Mouse (Mus musculus) heart, embryonic 11.5 days (tissue): ENCODE data around the gene Lurap1l. TPM values are rescaled to one million over a fixed set of nuclear protein-coding genes. Genes with fewer than 3 reads are reported as not detected.

Experiments
- ATAC-seq: fragments of 200-750 bp; cut with Nextera tagmentation; replicated peaks from 2 replicates; pipeline ENCODE4 v1.8.0; 2017; ENCODE audit warnings: moderate library complexity; ENCODE audit not compliant: insufficient number of reproducible peaks, low FRiP score, low TSS enrichment
- H3K27ac ChIP-seq: fragments of 300-500 bp; sonication (generic); 2 replicates; pipeline ENCODE4 v1.5.1; 2014; ENCODE audit warnings: mild to moderate bottlenecking, low read depth, low read length
- H3K27me3 ChIP-seq: fragments of 300-500 bp; sonication (generic); 2 replicates; pipeline ENCODE4 v1.6.1; 2014; ENCODE audit warnings: mild to moderate bottlenecking, low read length, mixed read lengths; ENCODE audit not compliant: control insufficient read depth, insufficient read depth
- H3K36me3 ChIP-seq: fragments of 300-500 bp; sonication (generic); 2 replicates; pipeline ENCODE4 v1.6.1; 2014; ENCODE audit warnings: mild to moderate bottlenecking, low read length, moderate library complexity, mixed read lengths; ENCODE audit not compliant: control insufficient read depth, insufficient read depth
- H3K4me1 ChIP-seq: fragments of 300-500 bp; sonication (generic); 2 replicates; pipeline ENCODE4 v1.6.1; 2014; ENCODE audit warnings: low read length; ENCODE audit not compliant: control insufficient read depth, insufficient read depth
- H3K4me2 ChIP-seq: fragments of 300-500 bp; sonication (generic); 2 replicates; pipeline ENCODE4 v1.6.1; 2014; ENCODE audit warnings: mild to moderate bottlenecking, moderate library complexity
- H3K4me3 ChIP-seq: fragments of 300-500 bp; sonication (generic); 2 replicates; pipeline ENCODE4 v1.5.1; 2014; ENCODE audit warnings: low read depth, low read length
- H3K9ac ChIP-seq: fragments of 300-500 bp; sonication (generic); 2 replicates; pipeline ENCODE4 v1.6.1; 2014; ENCODE audit warnings: mild to moderate bottlenecking, low read depth, low read length, moderate library complexity
- H3K9me3 ChIP-seq: fragments of 300-500 bp; sonication (generic); replicated peaks from 2 replicates; pipeline ENCODE4 v1.6.1; 2016; ENCODE audit warnings: low read length; ENCODE audit not compliant: control insufficient read depth
- WGBS: fragments of 180-500 bp; shearing (Covaris S2); extraction: QIAGEN DNeasy Blood & Tissue Kit; methylation state at CpG from one replicate; pipeline ENCODE4 v1.1.7; 2014; ENCODE audit not compliant: insufficient replicate concordance; 5-methylcytosine and 5-hydroxymethylcytosine counted together
- microRNA-seq: library from miRNA; unstranded; fragments of <30 nt; microRNA quantifications from one replicate; pipeline ENCODE4, GENCODE M21; 2016; ENCODE audit warnings: borderline number of aligned reads
- polyA plus RNA-seq: library from polyadenylated mRNA; unstranded; fragments of >200 nt; fragmentation: Nextera tagmentation; extraction: Ambion mirVana; gene quantifications from 2 replicates; pipeline ENCODE4 v1.2.1, GENCODE M21; 2014

Lurap1l gene
- polyA plus RNA-seq, 1 experiment from 2014 or later = 2.5 TPM

GRCm38 (mm10) chr4:80990819-80991218 lies 80.4 kb downstream of the Lurap1l start:
- WGBS = 71% methylated on average over 1 of the region's 1 CpGs
- no peaks in the 10 kb centered on the region for H3K36me3 ChIP-seq
- no peak overlapping the region for H3K4me2 ChIP-seq
- no peaks in the 10 kb centered on the region for H3K9me3 ChIP-seq
- ATAC-seq = no peak
- H3K27me3 ChIP-seq = no peaks in the 10 kb centered on the region
- H3K9ac ChIP-seq = no peak overlapping the region
- no peak overlapping the region for H3K27ac ChIP-seq
- no peak overlapping the region for H3K4me3 ChIP-seq
- no peaks in the 10 kb centered on the region for H3K4me1 ChIP-seq

GRCm38 (mm10) chr4:81003528-81003927 lies 93.1 kb downstream of the Lurap1l start:
- Histone ChIP-seq H3K27me3 (no peaks in the 10 kb centered on the region), H3K4me2 (no peak overlapping the region), H3K9ac (no peak overlapping the region), H3K27ac (no peak overlapping the region), H3K4me1 (no peaks in the 10 kb centered on the region), H3K36me3 (no peaks in the 10 kb centered on the region), H3K4me3 (no peak overlapping the region), H3K9me3 (peaks cover 4% of the 10 kb centered on the region; the same call in 1 of the 2 replicates)
- no peak for ATAC-seq
- WGBS = 78% methylated on average over 2 of the region's 2 CpGs

Small RNA genes within 50 kb of the gene (microRNA-seq; reads per million reads assigned to microRNA genes)
- gene Gm27452 = not detected

Other genes starting within 250 kb of the Lurap1l start
- gene Tyrp1, start 76.5 kb upstream of the Lurap1l start, polyA plus RNA-seq = not detected in 2 replicates